Mouse (Mus musculus) heart, embryonic 16.5 days (tissue): ENCODE results near the gene Sgpl1. TPM values are rescaled to one million over a fixed set of nuclear protein-coding genes. Genes with fewer than 3 reads are reported as not detected.

Source experiments
- microRNA-seq: library from miRNA; unstranded; fragments of <30 nt; microRNA quantifications from one replicate; pipeline ENCODE4, GENCODE M21; 2017
- polyA plus RNA-seq: library from polyadenylated mRNA; unstranded; fragments of >200 nt; fragmentation: Nextera tagmentation; extraction: Ambion mirVana; gene quantifications from 2 replicates; pipeline ENCODE4 v1.2.1, GENCODE M21; 2015

Gene Sgpl1
- polyA plus RNA-seq, 1 experiment from 2014 or later, result 41.1 TPM

Small RNA genes lying within 50 kb of the gene (microRNA-seq; reads per million reads assigned to microRNA genes)
- gene Gm44308, result not detected

Other genes starting within 250 kb of the Sgpl1 start
- 53.5 and 60.1 TPM in 2 replicates for gene Pcbd1, start 58.4 kb downstream of the Sgpl1 start, polyA plus RNA-seq
- 34.0 and 89.2 TPM in 2 replicates for gene Tbata, start 24.3 kb upstream of the Sgpl1 start, polyA plus RNA-seq
- 1.8 TPM in 2 replicates for gene Adamts14, start 125.7 kb upstream of the Sgpl1 start, polyA plus RNA-seq
- 0.13 TPM in 1 of 2 replicates, not detected in the other for gene Prf1, start 150.1 kb upstream of the Sgpl1 start, polyA plus RNA-seq
- 21.0 and 28.4 TPM in 2 replicates for gene Pald1, start 235.8 kb upstream of the Sgpl1 start, polyA plus RNA-seq